Mouse (Mus musculus): ENCODE results near the gene Itpkb. TPM values are rescaled to one million over a fixed set of nuclear protein-coding genes. Genes with fewer than 3 reads are reported as not detected.
A peak's percentile ranks its signal among the peaks of the same experiment; 100 is the strongest.
"Not testable (repeated sequence)": the region's sequence is repeated elsewhere in the genome, so short reads cannot be mapped to it uniquely, and the experiment has no call there.

Itpkb gene
- polyA plus RNA-seq, 1 experiment from 2014 or later, result 2.3 TPM

DNA sequence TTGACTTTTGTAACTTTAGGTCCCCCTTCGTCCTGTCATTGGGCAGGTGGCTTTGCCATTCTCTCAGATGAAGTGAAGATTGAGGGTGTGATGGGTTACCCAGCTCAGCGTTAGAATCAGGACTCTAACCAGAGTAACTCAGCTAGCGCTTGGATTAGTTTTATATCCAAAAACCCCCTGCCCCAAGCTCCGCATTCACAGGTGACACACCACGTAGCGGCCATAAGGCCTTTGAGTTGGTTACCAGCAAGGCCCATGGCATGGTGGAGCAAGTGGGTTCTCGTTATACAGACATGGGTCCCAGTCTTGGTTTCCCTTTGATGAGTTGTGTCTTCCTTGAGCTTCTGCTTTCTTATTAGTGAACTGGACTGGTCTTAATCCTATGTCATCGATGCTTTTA lies 53.6 kb downstream of the Itpkb start:
- Histone ChIP-seq H3K27ac (no peak overlapping the region), H3K9me3 (replicated peaks) (no peaks in the 10 kb centered on the region; the same call in 1 of the 2 replicates), H3K4me3 (no peak overlapping the region), H3K27me3 (no peaks in the 10 kb centered on the region), H3K36me3 (ENCODE audit: poor library complexity, severe bottlenecking) (no peaks in the 10 kb centered on the region), H3K4me2 (no peak overlapping the region), H3K9ac (no peak overlapping the region), H3K4me1 (peaks cover 23% of the 10 kb centered on the region)
- WGBS, result 94% methylated on average over 8 of the region's 8 CpGs
- ATAC-seq, result no peak

DNA sequence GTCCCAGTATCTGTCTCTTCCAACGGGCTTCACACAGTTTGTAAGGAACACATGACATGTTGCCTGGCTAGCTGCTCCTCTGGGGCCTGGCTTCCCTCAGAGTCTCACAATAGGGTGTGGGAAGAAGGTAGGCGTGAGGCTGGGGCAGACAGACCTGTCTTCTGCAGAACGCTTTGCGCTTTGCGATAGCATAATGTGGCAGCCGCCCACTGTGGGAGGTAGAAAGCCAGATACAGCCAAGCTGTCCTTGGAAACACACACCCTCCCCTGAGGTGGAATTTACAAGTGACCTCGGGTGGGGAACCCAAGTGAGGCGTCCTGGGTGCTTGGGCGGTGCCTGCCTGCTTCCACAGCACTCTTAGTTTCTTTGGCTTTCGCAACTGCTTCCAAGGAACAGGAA lies 54.2 kb downstream of the Itpkb start:
- Histone ChIP-seq H3K36me3 (ENCODE audit: poor library complexity, severe bottlenecking) (no peaks in the 10 kb centered on the region), H3K4me3 (no peak overlapping the region), H3K27ac (no peak overlapping the region), H3K27me3 (no peaks in the 10 kb centered on the region), H3K4me1 (peaks cover 23% of the 10 kb centered on the region), H3K4me2 (no peak overlapping the region), H3K9ac (no peak overlapping the region), H3K9me3 (replicated peaks) (no peaks in the 10 kb centered on the region; the same call in 1 of the 2 replicates)
- no peak for ATAC-seq
- 76% methylated on average over 10 of the region's 10 CpGs for WGBS

DNA sequence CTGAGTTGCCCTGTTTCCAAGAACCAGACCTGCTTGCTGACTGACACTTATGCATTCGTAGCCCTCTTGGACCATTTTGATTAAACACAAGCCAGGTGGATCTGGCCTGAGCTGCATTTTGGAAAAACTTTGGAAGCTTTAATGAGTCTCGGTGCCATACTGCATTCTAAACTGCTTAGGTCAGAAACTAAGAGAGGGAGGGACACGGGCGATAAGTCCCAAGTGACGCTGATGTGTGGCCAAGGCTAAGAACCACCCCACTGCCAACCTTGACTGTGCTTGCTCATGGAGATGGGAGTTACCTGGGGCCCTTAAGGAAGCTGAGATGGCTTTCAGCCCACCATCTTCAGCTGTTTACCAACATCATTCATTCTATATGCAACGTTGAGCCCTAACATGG lies 55.0 kb downstream of the Itpkb start:
- Histone ChIP-seq H3K4me2 (no peak overlapping the region), H3K4me3 (no peak overlapping the region), H3K36me3 (ENCODE audit: poor library complexity, severe bottlenecking) (no peaks in the 10 kb centered on the region), H3K9ac (no peak overlapping the region), H3K27ac (no peak overlapping the region), H3K27me3 (no peaks in the 10 kb centered on the region), H3K9me3 (replicated peaks) (no peaks in the 10 kb centered on the region; the same call in 1 of the 2 replicates), H3K4me1 (peaks cover 23% of the 10 kb centered on the region)
- no peak for ATAC-seq
- WGBS, result 91% methylated on average over 6 of the region's 6 CpGs

DNA sequence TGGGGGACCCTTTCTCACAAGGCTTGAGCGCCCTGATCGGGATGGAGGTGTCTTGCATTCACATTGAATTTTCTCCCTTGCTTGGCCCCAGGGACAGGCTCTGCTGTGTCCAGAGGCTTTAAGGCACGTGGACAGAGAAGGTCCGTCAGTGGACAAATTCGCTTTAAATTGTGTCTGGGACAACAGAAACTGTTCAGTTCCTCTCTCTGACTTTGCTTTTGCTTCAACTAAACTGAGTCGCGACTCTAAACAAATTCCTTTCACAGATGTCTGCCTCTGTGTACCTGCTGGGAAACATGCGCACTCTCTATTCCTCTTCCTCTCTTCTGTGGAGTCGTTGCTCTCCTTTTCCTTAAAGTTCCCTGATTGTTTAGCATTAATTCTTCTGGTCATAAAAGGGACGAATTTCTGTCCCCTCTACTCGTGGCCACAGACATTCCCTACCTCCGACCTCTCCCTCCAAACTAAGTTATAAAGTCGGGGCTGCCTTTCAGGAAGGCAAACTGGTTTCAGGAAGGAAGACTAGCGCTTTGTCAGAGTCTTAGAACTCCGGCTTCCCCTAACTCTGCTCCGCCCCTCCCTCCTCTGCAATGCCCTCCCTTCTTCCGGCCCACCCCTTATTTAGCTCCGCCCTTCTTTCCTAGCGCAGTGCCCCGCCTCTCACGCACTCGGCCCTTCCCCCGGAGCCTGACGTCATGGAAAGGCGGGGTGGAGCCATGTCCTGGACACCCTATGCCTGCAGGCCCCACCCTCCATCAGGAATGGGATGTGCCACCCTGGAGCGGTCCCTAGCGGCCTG lies 56.9 kb downstream of the Itpkb start:
- H3K9me3 ChIP-seq (replicated peaks), result no peaks in the 10 kb centered on the region; the same call in 1 of the 2 replicates
- ATAC-seq, result peak; percentile 99
- H3K9ac ChIP-seq, result peak overlapping the region; percentile 62
- H3K27ac ChIP-seq, result peak overlapping the region; percentile 48
- H3K27me3 ChIP-seq, result no peaks in the 10 kb centered on the region
- no peaks in the 10 kb centered on the region for H3K36me3 ChIP-seq (ENCODE audit: poor library complexity, severe bottlenecking)
- peak overlapping the region; percentile 39 for H3K4me3 ChIP-seq
- peaks cover 21% of the 10 kb centered on the region for H3K4me1 ChIP-seq
- under 1% methylated on average over 27 of the region's 27 CpGs for WGBS
- peak overlapping the region; percentile 67 for H3K4me2 ChIP-seq

DNA sequence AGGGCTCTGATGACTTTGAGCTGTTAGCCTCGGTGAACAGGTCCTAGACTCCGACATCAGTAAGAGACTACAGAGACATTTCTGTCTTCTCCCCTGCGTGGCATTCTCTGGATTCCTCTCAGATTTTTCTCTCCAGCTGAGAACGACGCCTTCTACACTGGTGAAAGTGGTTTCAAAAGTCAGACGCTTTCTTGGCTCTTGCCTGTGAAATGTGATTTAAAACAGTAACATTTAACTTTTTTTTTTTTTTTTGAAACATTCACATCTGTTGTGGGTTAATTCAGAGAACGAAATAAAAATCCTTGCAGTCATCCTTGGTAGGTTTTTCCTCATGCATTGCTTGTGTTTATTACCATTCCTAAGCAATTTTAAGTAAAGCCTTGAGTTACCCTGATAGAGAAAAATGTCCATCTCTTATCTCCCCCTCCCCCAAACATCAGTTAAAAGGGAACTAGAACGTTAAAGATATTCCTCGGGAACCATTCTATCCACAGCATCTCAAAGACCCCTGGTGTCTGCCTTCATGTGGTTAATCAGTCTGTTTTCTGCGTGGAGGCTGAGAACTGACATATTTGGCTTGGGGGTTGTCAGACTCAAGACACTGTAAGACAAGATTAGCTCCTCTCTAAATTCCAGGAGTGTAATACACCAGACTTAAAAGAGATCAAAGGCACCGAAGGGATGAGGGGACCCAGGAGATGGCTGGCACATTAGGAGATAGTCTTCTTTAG lies 57.6 kb downstream of the Itpkb start:
- peak overlapping the region; percentile 48; the same call in 1 of the 2 replicates for H3K27ac ChIP-seq
- 18% methylated on average over 11 of the region's 11 CpGs for WGBS
- peak overlapping the region; percentile 39 for H3K4me3 ChIP-seq
- H3K36me3 ChIP-seq (ENCODE audit: poor library complexity, severe bottlenecking), result no peaks in the 10 kb centered on the region
- H3K4me2 ChIP-seq, result peak overlapping the region; percentile 67
- H3K27me3 ChIP-seq, result no peaks in the 10 kb centered on the region
- H3K4me1 ChIP-seq, result peaks cover 17% of the 10 kb centered on the region
- no peak for ATAC-seq
- no peaks in the 10 kb centered on the region; the same call in 1 of the 2 replicates for H3K9me3 ChIP-seq (replicated peaks)
- H3K9ac ChIP-seq, result peak overlapping the region; percentile 40; the same call in 1 of the 2 replicates

DNA sequence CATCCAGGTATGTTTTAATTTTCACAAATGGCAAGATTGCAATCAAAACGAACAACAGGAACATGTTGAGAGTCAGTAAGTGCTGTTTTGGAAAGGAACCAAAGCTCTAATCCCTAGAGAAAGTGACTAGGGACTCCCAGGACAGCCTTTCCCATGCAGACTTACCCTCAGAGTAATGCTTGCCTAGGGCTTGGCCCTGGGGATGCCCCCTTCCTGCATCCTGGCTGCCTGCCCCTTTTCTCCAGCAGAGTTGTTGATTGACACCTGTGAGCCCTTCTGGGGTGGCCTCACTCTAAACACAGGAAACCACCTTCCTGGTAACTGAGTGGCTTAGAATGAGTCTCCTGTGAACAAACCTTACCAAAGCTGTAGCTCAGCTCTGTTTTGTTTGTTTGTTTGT lies 58.2 kb downstream of the Itpkb start:
- H3K9me3 ChIP-seq (replicated peaks), result no peaks in the 10 kb centered on the region; the same call in 1 of the 2 replicates
- H3K4me3 ChIP-seq, result no peak overlapping the region
- H3K27me3 ChIP-seq, result no peaks in the 10 kb centered on the region
- no peak overlapping the region for H3K9ac ChIP-seq
- H3K4me1 ChIP-seq, result peaks cover 17% of the 10 kb centered on the region
- WGBS, result 65% methylated on average over 1 of the region's 1 CpGs
- no peak for ATAC-seq
- H3K27ac ChIP-seq, result no peak overlapping the region
- H3K36me3 ChIP-seq (ENCODE audit: poor library complexity, severe bottlenecking), result no peaks in the 10 kb centered on the region
- H3K4me2 ChIP-seq, result no peak overlapping the region

DNA sequence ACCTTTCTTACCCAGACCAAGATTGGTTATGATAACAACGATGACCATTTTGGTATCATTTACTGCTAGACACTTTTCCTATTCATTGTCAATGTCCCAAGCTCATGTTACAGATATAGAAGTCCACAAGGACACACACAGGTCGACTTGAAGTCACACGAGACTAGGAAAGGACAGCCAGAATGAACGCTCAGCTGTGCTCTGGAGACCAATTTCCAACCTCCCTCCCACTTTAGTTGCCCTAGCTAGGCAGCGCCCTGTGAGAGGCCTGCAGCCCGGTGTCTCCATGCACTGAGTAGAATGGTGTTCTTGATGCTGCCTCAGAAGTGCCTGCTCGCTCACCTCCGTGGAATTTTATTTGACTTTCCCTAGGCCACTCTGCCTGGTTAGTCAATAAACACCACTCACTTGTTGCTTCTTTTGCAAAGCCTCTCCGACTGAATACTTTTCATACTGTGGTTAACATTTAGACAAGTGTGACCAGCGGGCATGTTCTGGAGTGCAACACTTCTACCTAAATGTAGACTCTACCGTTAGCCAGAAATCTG lies 59.0 kb downstream of the Itpkb start:
- WGBS, result 92% methylated on average over 11 of the region's 11 CpGs
- H3K36me3 ChIP-seq (ENCODE audit: poor library complexity, severe bottlenecking); H3K27me3 ChIP-seq; H3K4me3 ChIP-seq; H3K9me3 ChIP-seq (replicated peaks); ATAC-seq; H3K9ac ChIP-seq; H3K4me2 ChIP-seq; H3K27ac ChIP-seq: not testable (repeated sequence)
- H3K4me1 ChIP-seq, result peaks cover 17% of the 10 kb centered on the region

DNA sequence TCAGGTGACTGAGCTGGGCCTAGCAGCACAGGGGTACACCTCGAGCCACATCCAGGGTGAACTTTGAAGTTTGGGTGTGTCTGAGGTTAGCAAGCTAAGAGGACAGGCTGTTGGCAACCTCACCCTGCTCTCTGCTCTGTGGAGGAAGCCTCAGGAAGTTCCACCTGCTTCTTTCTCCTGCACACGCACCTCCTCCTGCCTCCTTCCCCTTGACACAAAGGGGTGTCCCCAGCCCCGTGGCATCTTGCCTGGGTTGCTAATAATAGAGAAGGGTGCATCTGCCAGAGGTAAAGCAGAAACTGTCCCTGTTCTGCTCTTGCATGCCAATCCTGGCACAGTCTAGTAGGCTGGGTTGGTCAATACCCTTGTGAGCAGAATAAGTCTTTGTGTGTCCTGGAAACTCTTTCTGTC lies 60.0 kb downstream of the Itpkb start:
- no peak overlapping the region for H3K4me3 ChIP-seq
- H3K36me3 ChIP-seq (ENCODE audit: poor library complexity, severe bottlenecking), result no peaks in the 10 kb centered on the region
- H3K9me3 ChIP-seq (replicated peaks), result no peaks in the 10 kb centered on the region
- H3K27me3 ChIP-seq, result no peaks in the 10 kb centered on the region
- no peak overlapping the region for H3K9ac ChIP-seq
- H3K4me2 ChIP-seq, result no peak overlapping the region
- whole genome bisulfite sequencing, result 67% methylated on average over 3 of the region's 3 CpGs
- H3K27ac ChIP-seq, result no peak overlapping the region
- ATAC-seq, result no peak
- peaks cover 17% of the 10 kb centered on the region for H3K4me1 ChIP-seq

DNA sequence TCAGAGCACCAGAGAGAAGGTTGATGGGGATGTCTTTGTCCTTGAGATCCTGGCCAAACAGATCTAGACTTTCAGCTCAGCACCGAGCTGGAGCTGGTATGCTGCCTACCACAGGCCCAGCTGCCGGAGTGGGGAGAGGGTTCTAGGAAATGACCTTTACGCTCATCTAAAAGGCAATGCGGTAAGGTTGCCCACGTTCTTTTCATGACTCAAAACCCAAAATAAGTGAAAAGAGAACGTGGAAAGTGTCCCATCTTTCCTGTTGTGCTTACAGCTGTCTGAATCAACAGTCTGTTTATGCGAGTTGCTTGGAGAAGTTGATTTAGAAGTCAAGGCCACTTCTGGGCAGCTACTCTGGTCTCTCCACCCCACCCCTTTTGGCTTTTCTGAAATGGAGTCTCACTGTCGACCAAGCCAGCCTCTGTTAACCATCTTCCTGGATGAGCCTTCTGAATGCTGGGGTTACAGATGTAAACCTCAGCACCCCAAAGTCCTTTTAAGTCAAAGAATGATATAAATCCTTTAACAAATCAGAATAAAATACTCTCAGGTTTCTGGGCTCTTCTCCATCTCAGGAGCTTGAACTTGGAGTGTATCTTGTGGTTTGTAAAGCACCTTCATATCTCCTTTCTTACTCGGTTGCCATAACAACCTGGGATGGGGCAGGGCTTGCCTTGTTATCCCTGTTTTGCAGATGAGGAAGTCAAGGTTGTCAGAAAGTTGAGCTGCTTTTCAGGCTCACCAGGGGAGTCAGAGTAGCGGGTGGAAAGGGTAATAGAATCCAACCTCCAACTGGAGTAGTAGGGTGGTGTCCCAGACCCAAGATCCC lies 60.7 kb downstream of the Itpkb start:
- Histone ChIP-seq H3K36me3 (ENCODE audit: poor library complexity, severe bottlenecking) (no peaks in the 10 kb centered on the region), H3K9ac (no peak overlapping the region), H3K27ac (no peak overlapping the region), H3K4me2 (no peak overlapping the region), H3K4me3 (no peak overlapping the region), H3K9me3 (replicated peaks) (no peaks in the 10 kb centered on the region), H3K27me3 (no peaks in the 10 kb centered on the region), H3K4me1 (peaks cover 17% of the 10 kb centered on the region)
- ATAC-seq, result no peak
- WGBS, result 76% methylated on average over 10 of the region's 10 CpGs

DNA sequence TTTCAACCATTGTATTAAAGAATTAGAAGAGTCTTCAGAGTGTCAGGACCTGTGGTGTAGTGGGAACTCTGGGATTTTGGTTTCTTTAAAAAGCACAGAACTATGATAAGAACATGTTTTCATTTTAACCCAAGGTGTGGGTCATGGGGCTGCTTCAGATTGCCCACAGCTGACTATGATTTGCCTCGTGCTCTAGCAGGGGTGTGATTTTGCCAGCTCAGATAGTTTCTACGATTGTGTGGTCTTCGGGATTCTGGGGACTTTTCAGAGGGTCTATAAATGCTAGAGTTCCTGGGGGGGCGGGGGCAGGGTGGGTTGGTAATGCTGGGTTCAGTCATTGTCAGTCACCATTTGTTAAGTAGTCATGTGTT lies 61.3 kb downstream of the Itpkb start:
- Histone ChIP-seq H3K27ac (no peak overlapping the region), H3K4me3 (no peak overlapping the region), H3K4me2 (no peak overlapping the region), H3K36me3 (ENCODE audit: poor library complexity, severe bottlenecking) (no peaks in the 10 kb centered on the region), H3K9me3 (replicated peaks) (no peaks in the 10 kb centered on the region), H3K27me3 (no peaks in the 10 kb centered on the region), H3K4me1 (peaks cover 14% of the 10 kb centered on the region), H3K9ac (no peak overlapping the region)
- ATAC-seq, result no peak
- 91% methylated on average over 4 of the region's 4 CpGs for WGBS

DNA sequence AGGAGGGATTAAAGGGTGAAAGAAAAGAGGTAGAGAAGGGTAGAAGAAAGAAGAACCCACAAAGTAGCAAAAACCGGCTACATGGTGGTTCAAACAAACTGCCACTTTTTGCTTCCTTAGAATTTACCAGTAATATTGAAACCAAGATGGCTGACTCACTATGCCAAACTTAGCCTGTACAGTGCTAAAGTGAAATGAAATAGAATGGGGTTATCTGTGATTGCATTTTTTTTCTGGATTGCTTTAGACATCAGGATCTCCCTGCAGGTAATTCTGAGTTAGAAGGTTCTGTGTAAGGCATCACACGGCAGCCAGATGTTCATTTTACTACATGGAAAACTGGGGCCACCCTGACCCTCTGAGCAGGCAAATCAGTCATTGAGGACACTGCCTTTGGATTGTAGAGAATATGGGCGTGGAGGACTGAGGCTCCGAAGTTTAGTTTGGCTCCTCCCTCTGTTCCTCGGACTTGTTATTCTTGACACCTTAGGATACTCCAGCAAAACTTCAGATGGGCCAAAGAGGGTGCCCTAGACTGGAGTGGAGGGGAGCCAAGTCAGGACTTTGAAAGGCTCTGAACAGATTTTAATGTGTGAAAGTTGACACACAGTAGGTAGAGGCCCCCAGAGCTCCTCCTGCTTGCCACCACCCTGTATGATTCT lies 62.0 kb downstream of the Itpkb start:
- WGBS, result 88% methylated on average over 5 of the region's 5 CpGs
- H3K27me3 ChIP-seq, result no peaks in the 10 kb centered on the region
- no peaks in the 10 kb centered on the region for H3K9me3 ChIP-seq (replicated peaks)
- no peak overlapping the region for H3K4me2 ChIP-seq
- H3K4me3 ChIP-seq, result no peak overlapping the region
- no peaks in the 10 kb centered on the region for H3K36me3 ChIP-seq (ENCODE audit: poor library complexity, severe bottlenecking)
- H3K9ac ChIP-seq, result no peak overlapping the region
- no peak overlapping the region for H3K27ac ChIP-seq
- no peak for ATAC-seq
- H3K4me1 ChIP-seq, result peaks cover 9% of the 10 kb centered on the region

Data from forebrain, embryonic 13.5 days (tissue).